Mouse (Mus musculus): ENCODE data around the gene Ctbp2.

The Ctbp2 gene

DNA sequence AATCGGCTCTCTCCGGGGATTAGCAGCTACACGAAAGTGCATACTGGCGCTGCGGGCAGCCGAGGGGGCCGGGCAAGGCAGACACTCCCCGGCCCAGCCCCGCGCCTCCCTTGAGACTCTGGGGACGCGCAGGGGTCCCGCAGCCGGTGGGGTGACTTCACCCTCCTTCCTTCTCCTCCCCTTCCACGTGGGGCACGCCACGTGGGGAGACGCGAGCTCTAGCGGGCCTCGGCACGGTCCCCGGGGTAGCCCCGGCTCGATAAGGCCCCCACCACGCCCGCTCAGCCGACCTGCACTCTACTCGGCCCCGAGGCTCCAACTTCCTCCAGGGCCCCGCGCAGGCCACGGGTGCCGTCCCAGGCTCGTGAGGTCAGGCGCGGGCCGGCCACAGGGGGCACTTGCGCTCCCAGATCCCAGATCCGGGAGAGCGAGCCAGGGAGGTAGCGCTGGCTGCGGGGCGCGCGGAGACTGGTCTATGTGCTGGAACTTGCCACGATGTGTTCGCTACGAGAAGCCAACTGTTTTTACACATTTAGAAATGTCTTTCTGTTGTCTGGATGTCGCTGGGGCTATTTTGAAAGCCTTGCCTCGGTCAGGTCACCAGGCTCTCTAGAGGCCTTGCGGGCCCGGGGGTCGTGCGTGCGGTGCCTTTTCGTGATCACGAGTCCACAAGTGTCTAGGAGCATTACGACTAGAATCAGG, at the start of gene Ctbp2:
TSS of gene Ctbp2 (minus strand) at position 356 of the 702 bp plus-strand sequence.
- peak; percentile 85 for DNase-seq (ENCODE audit: low spot score)

DNA sequence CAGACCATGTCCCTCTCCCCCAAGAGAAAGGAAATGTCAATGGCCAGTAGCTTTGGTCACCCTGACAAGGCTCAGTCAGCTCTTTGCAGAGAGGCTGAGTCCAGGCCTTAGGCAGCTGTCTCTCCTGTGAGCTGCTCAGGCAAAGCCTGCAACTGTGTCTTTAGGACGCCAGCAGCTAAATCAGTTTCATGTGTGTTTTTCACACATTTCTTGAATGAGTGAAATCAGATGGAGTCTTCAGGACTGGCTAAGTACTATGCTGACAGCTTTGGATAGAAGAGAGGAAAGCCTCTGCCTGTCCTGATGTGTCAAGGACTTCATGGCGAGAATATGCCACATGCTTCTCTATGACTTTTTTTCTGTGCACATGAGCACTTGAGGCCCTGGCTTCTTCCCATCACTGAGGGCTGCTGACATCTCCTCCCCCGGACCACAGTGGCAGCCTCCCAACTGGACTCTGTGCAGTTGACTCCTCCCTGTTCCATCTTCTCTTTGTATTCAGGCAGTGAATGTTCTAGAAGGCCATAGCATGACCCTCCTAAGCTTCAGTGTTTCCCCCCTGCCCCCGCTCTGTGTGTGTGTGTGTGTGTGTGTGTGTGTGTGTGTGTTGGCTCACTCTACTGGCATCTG, 47.4 kb upstream of the Ctbp2 start:
- DNase-seq (ENCODE audit: low spot score): no peak

DNA sequence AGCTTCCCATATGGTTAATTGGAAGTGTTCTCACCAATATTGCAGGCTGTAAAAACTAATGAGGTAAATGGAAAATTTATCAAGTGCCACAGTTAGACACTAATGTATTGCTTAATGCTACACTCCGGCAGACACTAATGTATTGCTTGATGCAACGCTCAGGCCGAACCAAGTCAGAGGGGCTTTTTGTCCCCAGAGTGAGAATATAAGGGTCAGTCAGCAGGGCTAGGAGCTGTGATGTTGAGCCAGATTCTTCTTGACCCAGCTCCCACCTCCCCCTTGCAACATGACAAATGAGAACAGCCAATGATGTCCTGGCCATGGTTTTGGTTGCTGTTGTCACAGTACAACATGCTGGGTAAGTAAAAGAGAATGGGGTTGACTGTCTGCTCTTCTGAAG, 44.8 kb upstream of the Ctbp2 start:
- DNase-seq (ENCODE audit: low spot score): no peak

DNA sequence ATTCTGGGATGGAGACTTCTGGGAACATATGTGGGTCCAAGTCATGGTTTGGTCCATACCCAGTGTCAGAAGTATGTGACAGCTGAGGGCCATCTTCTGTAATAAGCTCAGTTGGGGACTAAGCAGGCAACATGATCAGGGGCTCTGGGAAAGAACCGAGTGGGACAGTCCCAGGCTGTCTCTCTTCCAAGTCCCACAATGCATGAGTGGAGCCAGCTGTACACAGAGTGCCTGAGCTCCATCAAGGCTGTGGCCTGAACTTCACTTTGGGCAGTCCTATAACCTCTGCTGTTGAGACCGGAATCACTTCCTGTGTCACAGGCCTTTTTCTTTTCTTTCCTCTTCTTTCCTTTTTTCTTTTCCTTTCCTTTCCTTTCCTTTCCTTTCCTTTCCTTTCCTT, 43.7 kb upstream of the Ctbp2 start:
- DNase-seq (ENCODE audit: low spot score): no peak

DNA sequence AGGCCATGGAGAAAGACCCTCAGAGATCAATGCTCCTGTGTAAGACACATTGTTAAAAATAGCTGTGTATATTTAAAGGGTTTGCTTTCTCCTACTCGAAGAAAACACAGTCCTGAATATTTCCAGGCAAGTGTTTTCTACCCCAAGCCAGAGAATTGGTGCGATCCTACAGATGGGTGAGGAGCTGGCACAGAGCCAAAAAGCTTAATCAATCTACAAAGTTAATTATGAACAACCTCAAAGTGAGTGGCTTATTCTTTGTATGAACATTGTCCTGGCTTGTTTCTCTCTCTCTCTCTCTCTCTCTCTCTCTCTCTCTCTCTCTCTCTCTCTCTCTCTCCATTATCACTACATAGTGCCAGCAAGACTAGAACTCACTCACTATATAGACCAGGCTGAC, 40.6 kb upstream of the Ctbp2 start:
- no peak for DNase-seq (ENCODE audit: low spot score)

DNA sequence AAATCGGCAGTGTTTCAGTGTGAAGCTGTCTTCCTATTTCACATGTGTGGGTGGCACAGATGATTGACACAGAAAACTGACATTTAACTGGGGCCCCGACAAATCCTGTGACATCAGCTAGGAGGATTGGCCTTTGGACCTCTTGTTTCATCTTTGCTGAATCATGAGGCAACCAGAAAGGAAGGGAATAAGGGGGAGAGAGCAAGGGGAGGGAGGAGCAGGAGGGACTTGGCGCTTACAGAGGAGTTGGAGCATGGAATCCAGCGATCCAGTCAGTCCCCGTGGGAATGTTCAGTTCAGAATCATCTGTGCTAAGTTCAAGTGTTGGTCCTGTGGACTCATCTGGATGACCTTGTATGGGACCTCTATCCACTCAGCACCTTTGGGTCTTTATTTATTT, 38.9 kb upstream of the Ctbp2 start:
- DNase-seq (ENCODE audit: low spot score): no peak

DNA sequence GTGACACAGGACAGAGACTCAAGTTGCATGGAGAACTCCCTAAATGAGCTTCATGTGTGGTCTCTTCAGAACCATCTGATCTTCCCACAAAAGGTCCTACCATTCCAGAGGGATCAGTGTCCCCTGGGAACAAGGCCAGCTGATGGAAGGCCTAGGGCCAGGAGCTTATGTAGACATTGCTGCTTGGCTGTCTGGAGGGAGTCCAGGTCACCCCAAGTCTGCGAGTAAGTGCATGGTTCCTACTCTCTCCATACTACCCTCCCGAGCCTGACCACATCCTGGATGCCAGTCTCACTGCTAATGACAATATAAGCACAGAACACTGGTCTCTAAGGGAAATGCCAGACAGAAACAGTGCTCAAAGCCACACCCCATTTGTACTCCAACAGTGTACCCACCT, 38.0 kb upstream of the Ctbp2 start:
- no peak for DNase-seq (ENCODE audit: low spot score)

DNA sequence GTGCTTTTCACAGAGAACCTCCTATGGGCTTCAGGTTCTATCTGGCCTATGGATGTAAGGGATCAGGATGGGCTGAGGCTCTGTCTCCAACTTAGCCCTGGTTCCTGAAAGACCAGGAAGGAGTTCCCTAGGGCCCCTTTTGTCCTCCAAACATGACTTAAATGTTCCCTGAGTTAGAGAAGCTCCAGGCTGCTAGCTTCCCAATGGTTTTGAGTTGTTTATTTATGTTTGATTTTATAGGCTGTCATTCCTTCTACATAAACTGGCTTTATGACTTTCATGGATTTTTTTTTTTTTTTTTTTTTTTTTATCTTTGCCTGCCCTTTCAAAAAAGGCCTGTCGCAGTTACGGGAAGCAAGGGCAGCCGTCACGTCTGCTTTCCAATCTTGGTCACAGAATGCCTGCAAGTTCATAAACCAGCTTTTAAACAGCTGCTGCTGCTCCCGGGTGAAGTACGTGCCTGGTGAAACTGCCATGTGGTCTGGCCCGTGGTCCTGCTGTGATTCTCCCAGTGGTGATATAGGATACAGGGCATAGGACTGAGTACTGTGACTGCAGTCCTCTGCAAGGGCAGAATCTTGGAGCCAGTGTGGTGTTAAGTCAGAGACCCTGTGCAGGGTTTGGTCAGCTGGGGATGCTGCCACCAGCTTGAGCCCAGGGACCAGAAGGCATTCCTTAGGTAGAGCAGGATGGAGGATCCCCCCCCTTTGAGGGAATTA, 37.4 kb upstream of the Ctbp2 start:
- no peak for DNase-seq (ENCODE audit: low spot score)

DNA sequence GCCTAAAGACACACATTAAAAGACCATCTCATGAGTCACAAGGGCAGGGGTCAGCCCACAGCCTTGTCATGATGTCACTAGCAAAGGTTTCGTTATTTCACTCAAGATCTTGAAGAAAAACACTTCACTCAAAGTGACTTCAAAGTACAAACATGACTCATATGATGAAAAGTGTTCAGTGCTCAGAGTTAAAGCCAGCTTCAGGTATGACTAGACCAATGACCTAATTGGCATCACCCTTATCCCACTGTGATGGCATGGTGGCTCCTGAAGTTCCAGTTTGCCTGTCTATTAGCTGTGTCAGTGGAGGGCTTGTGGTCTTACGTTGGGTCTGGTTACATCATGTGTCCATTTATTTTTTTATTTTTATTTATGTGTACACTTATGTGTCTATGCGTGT, 35.4 kb upstream of the Ctbp2 start:
- no peak for DNase-seq (ENCODE audit: low spot score)

DNA sequence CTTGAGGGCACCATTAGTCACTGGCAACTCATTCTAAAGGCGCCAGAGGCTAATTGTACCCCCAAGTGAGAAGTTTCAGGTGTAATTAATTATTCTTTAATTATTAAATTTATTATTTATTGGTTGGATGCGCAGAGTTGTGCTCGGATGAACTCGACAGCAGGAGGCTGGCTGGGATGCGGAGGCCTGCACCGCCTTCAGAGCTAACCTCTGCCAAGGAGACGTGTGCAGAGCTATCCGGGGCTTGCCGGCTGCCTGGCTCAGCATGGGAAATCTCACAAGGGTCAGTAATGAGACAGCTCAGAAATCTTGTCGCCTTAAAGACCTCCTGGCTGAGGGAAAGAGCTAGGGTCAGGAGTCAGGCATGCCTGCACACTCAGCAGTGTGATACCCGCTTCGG, 31.5 kb upstream of the Ctbp2 start:
- no peak for DNase-seq (ENCODE audit: low spot score)

DNA sequence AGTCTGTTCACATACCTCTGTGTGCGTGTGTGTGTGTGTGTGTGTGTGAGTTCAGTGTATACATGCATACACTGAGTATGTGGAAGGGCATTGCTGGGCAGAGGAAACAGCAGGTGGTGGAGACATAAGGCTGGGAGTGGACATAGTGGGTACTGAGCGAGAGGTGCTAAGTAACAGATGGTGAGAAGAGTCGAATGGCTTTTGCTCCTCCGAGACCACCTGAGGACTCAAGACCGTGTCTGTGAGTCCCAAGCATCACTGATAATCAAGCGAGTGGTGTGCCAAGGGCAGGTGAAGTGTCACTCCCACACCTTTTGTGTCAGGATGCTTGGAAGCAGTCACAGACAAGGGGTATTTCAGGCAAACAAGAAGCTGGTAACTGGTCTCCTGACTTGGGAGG, 30.7 kb upstream of the Ctbp2 start:
- no peak for DNase-seq (ENCODE audit: low spot score)

DNA sequence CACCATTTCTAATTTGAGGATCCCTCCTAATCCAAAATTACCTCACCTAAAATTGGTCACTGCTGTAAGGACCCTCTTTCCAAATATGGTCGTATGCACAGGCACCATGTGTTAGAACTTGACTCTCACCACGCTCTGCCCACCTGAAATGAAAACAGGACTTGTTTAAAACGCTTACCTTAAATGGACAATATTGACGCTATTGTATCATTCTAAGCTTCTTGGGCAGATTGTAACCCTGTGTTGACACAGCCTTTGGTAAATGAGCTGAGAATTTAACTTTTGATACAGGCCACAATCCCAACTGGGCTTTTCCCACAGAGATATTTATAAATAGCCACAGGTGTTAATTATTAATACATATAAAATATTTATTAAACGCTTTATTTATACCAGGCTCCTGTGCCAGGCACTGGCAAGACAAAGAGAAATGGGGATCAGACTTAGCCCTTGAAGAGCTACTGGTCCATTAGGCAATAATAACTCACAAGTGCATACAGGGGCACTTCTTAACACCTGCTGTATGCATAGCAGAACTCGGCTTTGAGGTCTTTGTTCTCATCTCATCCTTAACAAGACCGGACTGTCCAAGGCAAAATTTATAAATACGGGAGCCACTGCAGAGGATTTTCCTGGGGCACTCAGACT, 15.7 kb upstream of the Ctbp2 start:
- no peak for DNase-seq (ENCODE audit: low spot score)

DNA sequence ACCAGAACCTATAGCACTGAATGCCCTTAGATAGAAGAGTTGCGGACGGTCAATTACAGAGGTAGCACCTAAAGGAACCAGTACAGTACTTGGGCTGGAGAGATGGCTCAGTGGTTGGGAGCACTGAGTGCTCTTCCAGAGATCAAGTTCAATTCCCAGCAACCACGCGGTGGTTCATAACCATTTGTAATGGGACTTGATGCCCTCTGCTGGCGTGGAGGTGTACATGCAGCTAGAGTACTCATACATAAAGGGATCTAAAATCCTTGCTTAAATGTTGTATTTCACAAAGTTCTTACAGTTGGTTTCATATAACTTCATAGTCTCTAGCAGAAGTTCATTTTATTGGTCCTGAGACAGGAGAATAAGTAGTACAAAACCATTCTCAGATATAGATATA, 9.4 kb upstream of the Ctbp2 start:
- DNase-seq (ENCODE audit: low spot score): no peak

DNA sequence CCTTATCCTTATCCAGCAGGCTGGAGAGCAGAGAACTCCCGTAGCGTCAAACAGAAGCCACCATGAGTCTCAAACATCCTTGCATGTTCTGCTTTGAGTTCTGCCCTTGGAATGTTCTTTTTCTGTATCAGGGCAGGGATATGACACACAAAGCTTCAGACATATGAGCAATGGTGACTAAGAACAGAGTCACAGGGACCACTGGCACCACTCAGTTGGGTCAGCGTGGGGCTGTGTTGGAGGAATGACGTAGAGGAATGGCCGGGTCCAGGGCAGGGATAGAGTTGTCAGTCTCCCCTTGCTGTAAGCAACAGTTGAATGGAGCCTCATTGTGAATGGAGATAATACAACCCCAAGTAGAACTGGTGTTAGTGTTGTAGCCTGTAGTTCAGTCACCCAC, 8.5 kb upstream of the Ctbp2 start:
- no peak for DNase-seq (ENCODE audit: low spot score)

DNA sequence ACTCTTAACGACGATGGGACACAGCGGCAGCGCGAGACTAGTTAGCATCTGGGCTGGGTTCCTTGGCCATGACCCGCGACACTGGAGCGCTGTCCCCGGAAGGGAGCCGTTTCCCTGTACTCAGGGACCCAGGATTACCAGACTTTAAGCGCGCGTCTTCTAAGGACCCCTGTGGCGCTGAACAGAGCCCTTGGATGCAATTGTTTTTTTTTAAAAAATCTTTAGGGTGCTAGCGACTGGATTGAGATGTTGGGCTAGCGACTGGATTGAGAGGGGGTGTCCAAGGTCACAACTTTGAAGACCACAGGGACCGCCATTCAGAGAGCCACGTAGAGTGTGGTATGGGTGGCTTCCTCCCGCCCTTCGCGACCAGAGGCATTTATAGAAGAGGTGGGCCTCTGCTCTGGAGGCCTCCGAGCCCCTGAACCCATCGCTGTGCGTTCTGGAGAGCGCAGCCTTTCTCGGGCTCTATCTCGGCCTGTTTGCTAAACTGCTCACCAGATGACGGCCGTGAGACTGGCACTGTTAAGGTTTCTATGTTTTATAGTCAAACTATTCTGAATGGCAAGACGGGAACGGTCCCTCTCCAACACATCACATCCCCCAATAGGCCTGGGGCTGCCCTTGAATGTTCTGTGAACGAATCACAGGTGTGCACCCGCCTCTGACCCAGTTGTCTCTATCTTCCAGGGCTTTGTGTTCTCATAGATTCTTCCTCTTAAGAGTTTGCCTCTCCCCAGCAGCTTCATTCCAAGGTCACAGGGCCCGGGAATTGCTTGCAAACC, 739 bp upstream of the Ctbp2 start:
- no peak for DNase-seq (ENCODE audit: low spot score)

DNA sequence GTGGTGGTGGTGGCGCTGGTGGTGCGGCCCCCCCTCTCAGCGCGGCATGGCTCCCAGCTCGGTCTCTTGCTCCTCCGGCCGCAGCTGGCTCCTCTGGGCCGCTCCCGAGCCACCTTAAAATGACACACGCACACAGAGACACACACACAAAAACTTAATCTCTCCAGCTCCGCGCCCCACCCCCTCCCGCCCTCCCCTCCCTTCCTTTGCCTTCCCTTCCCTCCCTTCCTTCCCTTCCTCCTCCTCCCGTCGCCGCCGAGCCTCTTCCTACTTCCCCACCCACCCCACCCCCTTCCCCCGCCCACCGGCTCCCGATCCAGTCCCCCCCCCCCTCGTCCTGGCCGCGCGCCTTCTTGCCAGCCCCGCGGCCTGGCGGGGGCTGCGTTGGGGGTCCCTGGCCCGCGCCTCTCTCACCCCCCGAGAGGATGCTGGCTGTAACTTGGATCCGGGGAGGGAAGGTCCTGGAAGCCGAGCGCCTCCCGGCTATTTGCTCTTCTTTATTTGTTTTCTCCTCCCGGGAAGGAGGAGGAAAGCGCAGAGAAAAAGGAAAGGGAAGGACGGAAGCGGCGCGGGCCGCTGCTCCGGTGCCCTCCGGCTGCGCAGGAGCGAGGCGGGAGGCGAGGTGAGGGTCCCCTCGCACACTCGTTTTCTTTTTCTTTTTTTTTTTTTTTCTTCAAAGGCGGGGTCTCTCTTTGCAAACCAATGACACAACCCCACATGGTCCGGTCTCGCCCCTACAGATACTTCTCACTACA, 733 bp downstream of the Ctbp2 start, which contains the start of gene Fgfr2:
TSS of gene Fgfr2 (minus strand) at position 107 of the 755 bp plus-strand sequence.
- DNase-seq (ENCODE audit: low spot score): peak; percentile 61

DNA sequence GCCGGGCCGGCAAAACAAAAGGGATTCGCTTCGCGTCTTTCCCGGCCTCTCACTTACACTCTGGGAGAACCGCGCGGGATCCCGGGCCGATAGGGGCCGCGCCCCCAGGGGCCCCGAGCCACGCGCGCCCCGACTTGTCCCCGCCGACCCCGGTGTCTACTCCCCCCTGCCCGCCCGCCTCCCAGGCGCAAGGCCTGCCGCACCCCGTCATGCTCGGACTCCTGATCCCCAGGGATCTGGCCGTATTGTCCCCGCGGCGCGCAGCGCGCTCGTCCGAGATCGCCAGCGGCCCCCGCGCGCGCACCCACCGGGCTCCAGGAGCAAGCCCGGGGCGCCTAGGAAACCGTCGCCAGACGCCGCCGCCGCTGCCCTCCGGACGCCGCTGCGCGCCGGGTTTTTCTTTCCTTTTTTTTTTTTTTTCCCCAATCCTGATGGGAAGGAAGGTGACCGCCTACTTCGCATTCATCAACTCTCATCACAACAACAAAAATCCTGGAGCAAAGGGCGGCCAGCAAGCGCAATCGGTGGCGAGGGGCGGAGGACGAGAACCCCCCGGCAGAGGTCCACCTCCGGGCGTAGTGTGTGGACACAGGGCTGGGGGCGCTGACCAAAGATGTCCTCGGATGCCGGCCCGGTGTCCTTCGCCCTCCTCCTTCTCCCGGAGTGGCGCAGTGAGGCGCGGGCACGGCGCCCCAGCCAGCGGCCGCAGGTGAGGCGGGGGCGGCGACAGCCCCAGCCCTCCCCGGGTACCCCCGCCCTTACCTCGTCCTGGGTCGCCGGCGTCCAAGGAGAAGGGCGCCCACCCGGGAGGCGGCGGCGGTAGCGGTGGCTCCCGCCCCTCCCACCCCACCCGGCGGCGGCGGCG, 1.5 kb downstream of the Ctbp2 start:
- no peak for DNase-seq (ENCODE audit: low spot score)

DNA sequence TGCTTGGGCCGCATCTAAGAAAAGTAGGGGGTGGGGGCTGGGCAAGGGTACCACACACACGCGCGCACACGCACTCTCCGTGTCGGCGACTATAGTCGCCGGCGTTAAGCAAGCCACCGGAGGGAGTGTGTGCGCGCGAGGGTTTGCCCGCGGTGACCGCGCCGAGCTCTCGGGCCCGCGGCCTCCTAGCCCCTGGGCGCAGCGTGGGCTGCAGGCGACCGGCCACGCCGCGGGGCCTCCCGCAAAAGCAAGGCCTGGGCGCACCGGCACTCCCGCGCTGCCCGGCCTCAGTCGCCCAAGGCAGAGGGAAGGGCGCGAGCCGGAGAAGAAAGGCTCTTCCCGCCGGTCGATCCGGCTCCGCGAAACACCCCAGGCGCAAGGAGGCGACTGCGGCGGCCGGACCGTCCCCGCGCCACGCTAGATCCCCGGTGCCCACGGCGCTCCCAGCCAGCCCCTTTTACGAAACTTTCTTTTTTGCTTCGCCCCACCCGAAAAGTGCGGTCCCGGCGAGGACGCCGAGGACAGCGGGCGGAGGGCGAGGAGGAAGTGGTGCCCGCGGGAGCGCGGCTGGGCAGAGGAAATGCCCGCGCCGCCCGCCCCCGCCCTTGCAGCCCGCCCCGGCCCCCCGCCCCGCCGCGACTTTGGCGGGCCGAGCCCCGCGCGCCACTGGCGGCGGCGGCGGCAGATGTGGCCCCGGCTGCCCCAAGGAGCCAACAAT, 2.3 kb downstream of the Ctbp2 start:
- peak; percentile 38 for DNase-seq (ENCODE audit: low spot score)

DNA sequence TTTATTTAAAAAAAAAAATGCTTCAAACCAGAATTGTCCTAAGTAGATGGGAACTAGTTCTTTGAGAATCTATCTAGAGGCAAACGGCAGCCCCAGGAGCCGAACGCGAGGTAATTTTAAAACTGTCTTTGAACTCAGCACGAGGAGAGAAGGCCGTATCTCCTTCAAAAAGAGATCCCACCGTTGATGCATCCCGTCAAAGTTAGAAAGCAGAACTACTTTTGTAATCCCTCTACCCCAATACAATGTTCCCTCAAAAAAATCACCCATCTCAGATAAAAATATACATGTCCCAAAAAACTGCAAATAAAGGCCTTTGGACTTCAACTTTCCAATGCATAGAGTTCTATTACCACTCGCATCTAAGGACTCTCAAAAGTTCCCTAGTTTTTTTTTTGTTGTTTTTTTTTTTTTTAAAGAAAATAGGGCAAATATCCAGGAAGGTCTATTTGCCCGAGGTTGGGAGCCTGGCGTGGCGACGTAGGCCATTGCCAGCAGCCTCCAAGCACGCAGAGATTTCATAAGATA, 3.0 kb downstream of the Ctbp2 start:
- DNase-seq (ENCODE audit: low spot score): no peak

Measured in lung, postnatal 25 days (tissue).